Mouse (Mus musculus) small intestine, adult 2 months (tissue): ENCODE data around the gene Gm44579. TPM values are rescaled to one million over a fixed set of nuclear protein-coding genes. Genes with fewer than 3 reads are reported as not detected.

Source experiments
- H3K27ac ChIP-seq: fragments of 200-500 bp; 2 replicates; pipeline ENCODE4 v1.5.1; 2012; ENCODE audit warnings: low read depth, low read length, control low read depth, inconsistent platforms; ENCODE audit not compliant: insufficient read depth
- H3K27me3 ChIP-seq: fragments of 200-500 bp; 2 replicates; pipeline ENCODE4 v1.6.1; 2012; ENCODE audit warnings: mild to moderate bottlenecking, moderate library complexity, low read length, inconsistent platforms; ENCODE audit not compliant: control insufficient read depth, insufficient read depth
- H3K36me3 ChIP-seq: fragments of 200-500 bp; 2 replicates; pipeline ENCODE4 v1.6.1; 2012; ENCODE audit warnings: mild to moderate bottlenecking, low read length, control low read depth, inconsistent platforms; ENCODE audit not compliant: control insufficient read depth, insufficient read depth
- H3K4me1 ChIP-seq: fragments of 200-500 bp; 2 replicates; pipeline ENCODE4 v1.6.1; 2012; ENCODE audit warnings: low read length, inconsistent platforms, mixed read lengths; ENCODE audit not compliant: control insufficient read depth, insufficient read depth, insufficient read length
- H3K4me3 ChIP-seq: fragments of 200-500 bp; 2 replicates; pipeline ENCODE4 v1.5.1; 2012; ENCODE audit warnings: low read depth, mild to moderate bottlenecking, control low read depth, inconsistent platforms, low read length, moderate library complexity
- CTCF ChIP-seq: fragments of 200-500 bp; IDR thresholded peaks from 2 replicates; pipeline ENCODE4 v1.5.1; 2012; ENCODE audit warnings: low read depth, mild to moderate bottlenecking, control low read depth, inconsistent platforms, low read length, moderate library complexity, mixed read lengths; ENCODE audit not compliant: insufficient replicate concordance, insufficient read length; ENCODE audit errors: extremely low read depth
- POLR2A ChIP-seq: fragments of 200-500 bp; IDR thresholded peaks from 2 replicates; pipeline ENCODE4 v1.6.1; 2012; ENCODE audit warnings: low read depth, mild to moderate bottlenecking, control low read depth, inconsistent platforms, low read length, moderate library complexity
- WGBS: fragments of 180-500 bp; shearing (Covaris S2); methylation state at CpG from one replicate; pipeline ENCODE4 v1.1.7; 2018; 5-methylcytosine and 5-hydroxymethylcytosine counted together
- polyA plus RNA-seq: library from polyadenylated mRNA; depleted of rRNA; stranded (reverse); fragments of >200 nt; gene quantifications from 2 replicates; pipeline ENCODE4 v1.2.3, GENCODE M21; 2012; rRNA removed

The Gm44579 gene
- not detected in 2 replicates for polyA plus RNA-seq

DNA sequence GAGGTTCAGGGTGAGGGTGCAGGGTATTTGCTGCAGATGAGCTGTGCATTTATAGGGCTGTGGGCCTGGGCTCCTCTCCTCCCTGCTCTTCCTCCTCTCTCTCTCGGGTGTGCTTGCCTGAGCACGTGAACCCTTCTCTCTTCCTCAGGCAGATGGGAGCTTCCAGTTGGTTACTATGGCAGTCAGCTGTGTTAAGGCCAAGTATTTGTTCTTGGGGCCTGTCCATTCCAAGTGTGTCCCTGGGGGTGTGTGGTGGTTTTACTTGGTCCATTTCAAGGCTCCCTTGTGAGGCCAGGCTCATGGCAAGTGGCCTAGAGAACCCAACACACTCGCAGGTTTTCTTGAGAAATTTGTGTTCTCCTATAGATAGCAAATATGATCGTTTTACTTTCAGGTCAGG, at the start of gene Gm44579, which contains the start of gene Olfr287:
Gm44579 (minus strand) TSS at position 101 of the 400 bp plus-strand sequence.
Olfr287 (minus strand) TSS at position 180 of the 400 bp plus-strand sequence.
- TF ChIP-seq CTCF (no peak), POLR2A (no peak)
- H3K27me3 ChIP-seq = no peaks in the 10 kb centered on the region
- no peaks in the 10 kb centered on the region for H3K36me3 ChIP-seq
- H3K27ac ChIP-seq = no peak within 1 kb of the TSS
- no peaks in the 10 kb centered on the region for H3K4me1 ChIP-seq
- WGBS = 60% methylated on average over 4 of the region's 4 CpGs
- no peak within 1 kb of the TSS for H3K4me3 ChIP-seq

DNA sequence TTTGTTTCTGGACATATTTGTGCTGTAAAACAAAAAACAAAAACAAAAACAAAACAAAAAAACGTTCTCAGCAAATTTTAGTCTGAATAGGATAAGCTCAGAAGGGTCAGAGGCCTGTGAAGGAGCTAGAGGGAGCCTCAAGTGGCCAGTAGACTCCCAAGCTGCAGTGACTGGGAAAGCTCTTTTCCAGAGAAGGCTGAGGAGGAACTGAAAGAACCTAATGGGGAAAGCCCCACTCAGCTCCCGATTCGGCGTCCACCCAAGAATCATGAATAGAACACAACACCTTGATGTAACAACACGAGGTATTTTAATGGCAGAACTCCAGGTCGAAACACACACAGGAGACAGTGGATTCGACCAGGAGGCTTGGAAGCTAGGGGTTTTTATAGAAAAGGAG, 37.0 kb upstream of the Gm44579 start:
- Histone ChIP-seq H3K4me1 (no peaks in the 10 kb centered on the region), H3K4me3 (no peak overlapping the region), H3K27ac (no peak overlapping the region), H3K36me3 (no peaks in the 10 kb centered on the region), H3K27me3 (no peaks in the 10 kb centered on the region)
- 83% methylated on average over 7 of the region's 7 CpGs for WGBS
- no peak for TF ChIP-seq CTCF
- no peak for TF ChIP-seq POLR2A

DNA sequence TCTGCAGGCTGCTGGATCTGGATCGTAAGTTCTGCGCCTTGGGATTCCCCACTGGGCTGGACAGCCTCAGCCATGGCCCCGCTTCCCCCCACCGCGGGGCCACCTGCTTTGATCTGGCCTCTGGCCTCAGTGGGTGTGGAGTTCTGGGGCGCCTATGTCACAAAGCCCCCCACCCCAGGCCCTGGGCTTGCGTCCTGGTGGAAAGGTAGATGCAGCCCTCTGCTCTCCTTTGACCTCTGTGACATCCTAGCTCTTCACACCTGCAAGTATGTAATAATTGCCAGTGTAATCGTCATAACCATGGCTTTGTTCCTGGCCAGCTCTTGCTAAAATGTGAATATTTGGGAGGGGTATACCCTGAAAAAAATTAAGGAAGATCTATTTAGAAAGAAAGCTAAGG, 36.4 kb upstream of the Gm44579 start, which contains the start of gene H1fnt:
H1fnt (minus strand) TSS at position 101 of the 400 bp plus-strand sequence.
- TF ChIP-seq POLR2A (no peak), CTCF (no peak)

DNA sequence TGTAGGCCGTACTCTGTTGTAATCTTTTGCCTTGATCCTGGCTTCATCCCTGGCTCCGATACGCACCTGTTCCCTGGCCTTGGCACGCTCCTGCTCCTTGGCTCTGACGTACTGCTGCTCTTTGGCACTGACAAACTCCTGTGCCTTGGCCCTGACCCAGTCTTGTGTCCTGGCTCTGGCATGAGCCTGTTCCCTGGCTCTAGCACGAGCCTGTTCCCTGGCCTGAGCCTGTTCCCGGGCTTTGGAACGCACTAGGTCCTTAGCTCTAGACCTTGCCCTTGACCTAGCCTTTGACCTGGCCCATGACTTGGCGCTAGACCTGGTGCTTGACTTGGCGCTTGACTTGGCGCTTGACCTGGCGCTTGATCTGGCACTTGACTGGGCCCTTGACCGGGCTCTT, 35.5 kb upstream of the Gm44579 start:
- no peak overlapping the region for H3K4me3 ChIP-seq
- H3K27ac ChIP-seq = no peak overlapping the region
- no peaks in the 10 kb centered on the region for H3K27me3 ChIP-seq
- no peaks in the 10 kb centered on the region for H3K4me1 ChIP-seq
- 89% methylated on average over 13 of the region's 13 CpGs for WGBS
- no peak for TF ChIP-seq CTCF
- no peak for TF ChIP-seq POLR2A
- no peaks in the 10 kb centered on the region for H3K36me3 ChIP-seq

More for the DNA sequence above, 36.4 kb upstream of the Gm44579 start, which contains the start of gene H1fnt:
- no peaks in the 10 kb centered on the region for H3K36me3 ChIP-seq
- no peak within 1 kb of the TSS for H3K4me3 ChIP-seq
- H3K27ac ChIP-seq = no peak within 1 kb of the TSS
- no peaks in the 10 kb centered on the region for H3K27me3 ChIP-seq
- 83% methylated on average over 8 of the region's 8 CpGs for WGBS
- H3K4me1 ChIP-seq = no peaks in the 10 kb centered on the region

DNA sequence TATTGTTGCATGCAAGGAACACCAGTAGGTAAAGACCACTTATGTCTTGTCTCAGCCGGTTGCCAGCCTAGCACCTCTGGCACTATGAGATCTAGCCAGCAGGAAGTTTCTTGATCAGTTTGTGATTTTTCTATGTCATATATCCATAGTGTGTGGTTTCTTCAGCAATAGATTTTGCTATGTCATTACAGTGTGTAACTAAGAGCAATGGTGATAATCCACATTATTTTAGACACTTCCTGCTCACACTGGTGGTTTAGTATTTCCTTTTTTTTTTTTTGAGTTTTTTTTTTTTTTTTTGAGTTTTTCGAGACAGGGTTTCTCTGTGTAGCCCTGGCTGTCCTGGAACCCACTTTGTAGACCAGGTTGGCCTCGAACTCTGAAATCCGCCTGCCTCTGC, 14.7 kb upstream of the Gm44579 start:
- no peaks in the 10 kb centered on the region for H3K36me3 ChIP-seq
- 76% methylated on average over 4 of the region's 4 CpGs for WGBS
- no peak overlapping the region for H3K4me3 ChIP-seq
- no peaks in the 10 kb centered on the region for H3K4me1 ChIP-seq
- no peak overlapping the region for H3K27ac ChIP-seq
- TF ChIP-seq POLR2A (no peak), CTCF (no peak)
- no peaks in the 10 kb centered on the region for H3K27me3 ChIP-seq

DNA sequence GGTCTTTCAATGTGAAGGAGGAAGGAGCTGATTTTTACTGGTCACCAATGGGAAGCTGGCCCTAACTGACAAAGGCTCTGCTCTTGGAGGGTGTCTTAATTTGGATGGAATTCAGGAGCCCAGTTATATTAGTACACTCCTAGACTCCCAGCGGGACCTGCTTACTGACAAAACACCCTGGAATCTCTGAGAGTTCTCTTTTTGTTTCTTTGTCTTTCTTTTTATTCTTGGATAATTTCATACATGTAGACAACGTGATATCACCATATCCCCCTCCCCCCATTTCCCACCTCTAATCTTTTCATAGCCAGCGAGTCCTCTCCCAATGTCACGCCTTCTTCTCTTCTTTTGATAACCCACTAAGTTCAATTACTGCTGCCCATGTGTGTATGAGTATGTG, 13.6 kb upstream of the Gm44579 start, which contains the start of gene Olfr286:
Olfr286 (minus strand) TSS at position 101 of the 400 bp plus-strand sequence.
- WGBS = 78% methylated on average over 4 of the region's 4 CpGs
- H3K4me1 ChIP-seq = no peaks in the 10 kb centered on the region
- no peak for TF ChIP-seq CTCF
- no peak for TF ChIP-seq POLR2A
- no peak within 1 kb of the TSS for H3K4me3 ChIP-seq
- no peaks in the 10 kb centered on the region for H3K27me3 ChIP-seq
- no peak within 1 kb of the TSS for H3K27ac ChIP-seq
- H3K36me3 ChIP-seq = no peaks in the 10 kb centered on the region

DNA sequence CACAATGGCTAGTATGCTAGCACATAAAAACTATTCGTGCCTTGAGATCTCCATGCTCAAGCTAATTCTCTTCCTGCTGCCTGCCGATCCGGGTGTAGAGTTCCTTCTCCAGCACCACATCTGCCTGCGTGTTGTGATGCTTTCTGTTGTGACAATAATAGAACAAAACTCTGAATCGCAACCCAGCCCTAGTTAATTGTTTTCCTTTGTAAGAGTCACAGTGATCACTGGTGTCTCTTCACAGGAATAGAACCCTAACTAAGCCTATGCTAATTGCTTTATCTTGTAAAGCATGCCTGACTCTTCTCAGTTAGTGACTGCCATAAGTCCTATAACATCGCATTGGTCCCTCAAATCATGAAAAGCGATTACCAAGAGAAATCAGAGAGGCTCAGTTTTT, 5.3 kb upstream of the Gm44579 start:
- Histone ChIP-seq H3K36me3 (no peaks in the 10 kb centered on the region), H3K4me3 (no peak overlapping the region), H3K27me3 (no peaks in the 10 kb centered on the region), H3K4me1 (no peaks in the 10 kb centered on the region), H3K27ac (no peak overlapping the region)
- TF ChIP-seq CTCF (no peak), POLR2A (no peak)
- WGBS = 79% methylated on average over 7 of the region's 7 CpGs
